In genomic region chr7:144585648-144586047, GRCm38 (mm10) we compare ENCODE assay signal across 9 mouse cellular contexts. TPM values are rescaled to one million over a fixed set of nuclear protein-coding genes. Genes with fewer than 3 reads are reported as not detected.
DNase-seq lines count a peak whose midpoint lies in the region; ATAC-seq lines count a peak whose summit lies in the region.
"Had no signal": no experiment of that assay in that cellular context is flagged by ENCODE, and none has a peak within 500 bp of the region (broad histone marks: within the 10 kb centered on the region; RNA-seq: fewer than 3 reads in every experiment).

No protein-coding gene starts in this region.

- H3K4me2 ChIP-seq in kidney, embryonic 14.5 days (replicated peaks; ENCODE audit: low read depth, low read length), result no peak overlapping the region
- no peak overlapping the region for H3K4me2 ChIP-seq in embryonic facial prominence, embryonic 14.5 days (ENCODE audit: low read depth, low read length)

- H3K4me1 ChIP-seq in kidney, embryonic 14.5 days (ENCODE audit: control insufficient read depth, insufficient read depth, low read length), result peaks cover 16% of the 10 kb centered on the region
- H3K4me1 ChIP-seq in embryonic facial prominence, embryonic 14.5 days (ENCODE audit: control insufficient read depth, insufficient read depth, low read length), result peaks cover 8% of the 10 kb centered on the region; the same call in 1 of the 2 replicates

- no peak overlapping the region for H3K27ac ChIP-seq in kidney, embryonic 14.5 days (ENCODE audit: low read depth, low read length)
- no peak overlapping the region for H3K27ac ChIP-seq in embryonic facial prominence, embryonic 14.5 days (replicated peaks; ENCODE audit: low read depth, low read length)

- 15% methylated on average over 6 of the region's 6 CpGs for WGBS in kidney, embryonic 14.5 days
- WGBS in embryonic facial prominence, embryonic 14.5 days, result 17% methylated on average over 6 of the region's 6 CpGs

- H3K27me3 ChIP-seq in kidney, embryonic 14.5 days (ENCODE audit: control insufficient read depth, insufficient read depth, low read length), result no peaks in the 10 kb centered on the region
- no peaks in the 10 kb centered on the region for H3K27me3 ChIP-seq in embryonic facial prominence, embryonic 14.5 days (replicated peaks; ENCODE audit: control insufficient read depth, insufficient read depth, low read length)

- no peak overlapping the region for H3K4me3 ChIP-seq in kidney, embryonic 14.5 days (ENCODE audit: low read length)
- H3K4me3 ChIP-seq in embryonic facial prominence, embryonic 14.5 days (ENCODE audit: low read depth, low read length), result no peak overlapping the region
- H3K4me3 ChIP-seq: myocyte had no signal

- H3K9me3 ChIP-seq in kidney, embryonic 14.5 days (ENCODE audit: control insufficient read depth, low read length), result no peaks in the 10 kb centered on the region
- no peaks in the 10 kb centered on the region for H3K9me3 ChIP-seq in embryonic facial prominence, embryonic 14.5 days (ENCODE audit: control insufficient read depth, low read length)

- H3K36me3 ChIP-seq in kidney, embryonic 14.5 days (ENCODE audit: control insufficient read depth, insufficient read depth, low read length), result peaks cover 1% of the 10 kb centered on the region; the same call in 1 of the 2 replicates
- H3K36me3 ChIP-seq in embryonic facial prominence, embryonic 14.5 days (ENCODE audit: control insufficient read depth, insufficient read depth, low read length), result 0 out of 2 replicates have a peak, but pooled peaks cover under 1% of the 10 kb centered on the region

- ATAC-seq in kidney, embryonic 14.5 days (ENCODE audit: low FRiP score, low TSS enrichment), result no peak
- ATAC-seq in embryonic facial prominence, embryonic 14.5 days (ENCODE audit: low read depth), result no peak

- no peak overlapping the region for H3K9ac ChIP-seq in kidney, embryonic 14.5 days (ENCODE audit: low read depth, low read length)
- H3K9ac ChIP-seq in embryonic facial prominence, embryonic 14.5 days (ENCODE audit: low read depth, low read length), result no peak overlapping the region

- peak; percentile 75 for DNase-seq in kidney, adult 18-20 months
- DNase-seq in adrenal gland, postnatal 10 days, result peak; percentile 86
- peak; percentile 50 for DNase-seq in embryonic facial prominence, embryonic 14.5 days (ENCODE audit: low spot score)
- DNase-seq in kidney, postnatal 25 days, result peak; percentile 73 to 81
- peak; percentile 82 for DNase-seq in lung, postnatal 14 days
- DNase-seq in spleen, adult 12 weeks (ENCODE audit: low spot score), result peak; percentile 11
- no peak for DNase-seq in MN1 (ENCODE audit: low spot score)

RNA-seq across cellular contexts. Expression of gene Fadd, which starts 3.4 kb away (rescaled TPM):
- polyA plus RNA-seq in kidney, embryonic 14.5 days (2014; fragmentation: Nextera tagmentation; extraction: Ambion mirVana), result 10.9 and 15.2 TPM in 2 replicates
- 10 to 100 TPM; 10.1 to 11.1 TPM for total RNA-seq in adrenal gland, postnatal 10 days (2021)
- 8.0 and 9.5 TPM in 2 replicates for polyA plus RNA-seq in embryonic facial prominence, embryonic 14.5 days (2014; fragmentation: Nextera tagmentation; extraction: Ambion mirVana)

RNA-seq across cellular contexts. Expression of gene Ppfia1, which starts 32.1 kb away (rescaled TPM):
- 31.1 and 51.5 TPM in 2 replicates for polyA plus RNA-seq in kidney, embryonic 14.5 days (2014; fragmentation: Nextera tagmentation; extraction: Ambion mirVana)
- total RNA-seq in adrenal gland, postnatal 10 days (2021), result 10 to 100 TPM; 41.7 to 48.5 TPM
- polyA plus RNA-seq in embryonic facial prominence, embryonic 14.5 days (2014; fragmentation: Nextera tagmentation; extraction: Ambion mirVana), result 38.6 and 39.6 TPM in 2 replicates
